Mouse (Mus musculus): Measurements from ENCODE around the gene Hs3st4. TPM values are rescaled to one million over a fixed set of nuclear protein-coding genes. Genes with fewer than 3 reads are reported as not detected.

Hs3st4 gene
- polyA plus RNA-seq, 1 experiment from 2014 or later, result 0.46 TPM

- Histone ChIP-seq H3K9me3 (no peaks in the 10 kb centered on the region), H3K36me3 (no peaks in the 10 kb centered on the region), H3K27me3 (no peaks in the 10 kb centered on the region), H3K4me1 (replicated peaks) (peaks cover 12% of the 10 kb centered on the region), H3K27ac (no peak overlapping the region), H3K9ac (replicated peaks) (no peak overlapping the region), H3K4me2 (no peak overlapping the region), H3K4me3 (replicated peaks) (no peak overlapping the region)
- 32% methylated on average over 5 of the region's 5 CpGs for WGBS
- ATAC-seq (ENCODE audit: insufficient number of reproducible peaks, insufficient read depth, low FRiP score, low TSS enrichment, low read depth), result peak; percentile 87; the same call in 1 of the 2 replicates
These were observed 153.5 kb downstream of the Hs3st4 start for GRCm38 (mm10) chr7:124136133-124136532.

DNA sequence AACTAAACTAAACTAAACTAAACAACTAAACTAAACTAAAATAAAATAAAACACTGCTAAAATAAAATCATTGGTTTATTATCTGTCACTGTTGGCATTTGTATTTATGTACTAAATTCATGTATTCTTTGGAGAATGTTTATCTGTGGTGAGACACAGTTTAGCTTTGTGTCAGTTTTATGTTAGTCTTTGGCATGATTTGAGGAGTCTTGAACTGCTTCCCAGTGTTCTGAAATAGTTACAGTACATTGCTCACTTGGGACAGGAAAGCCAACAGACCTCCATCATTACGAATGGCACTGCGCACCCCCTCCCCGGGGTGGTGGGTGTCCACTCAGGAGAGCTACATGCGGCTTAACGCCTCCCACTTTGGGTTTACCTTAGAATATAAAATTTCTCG, 158.6 kb downstream of the Hs3st4 start:
- H3K4me2 ChIP-seq, result no peak overlapping the region
- no peak overlapping the region for H3K9ac ChIP-seq (replicated peaks)
- H3K4me1 ChIP-seq (replicated peaks), result peaks cover 5% of the 10 kb centered on the region; the same call in 1 of the 2 replicates
- WGBS, result 89% methylated on average over 6 of the region's 6 CpGs
- H3K27ac ChIP-seq, result no peak overlapping the region
- no peaks in the 10 kb centered on the region for H3K9me3 ChIP-seq
- no peak for ATAC-seq (ENCODE audit: insufficient number of reproducible peaks, insufficient read depth, low FRiP score, low TSS enrichment, low read depth)
- no peaks in the 10 kb centered on the region for H3K36me3 ChIP-seq
- no peak overlapping the region for H3K4me3 ChIP-seq (replicated peaks)
- H3K27me3 ChIP-seq, result no peaks in the 10 kb centered on the region

DNA sequence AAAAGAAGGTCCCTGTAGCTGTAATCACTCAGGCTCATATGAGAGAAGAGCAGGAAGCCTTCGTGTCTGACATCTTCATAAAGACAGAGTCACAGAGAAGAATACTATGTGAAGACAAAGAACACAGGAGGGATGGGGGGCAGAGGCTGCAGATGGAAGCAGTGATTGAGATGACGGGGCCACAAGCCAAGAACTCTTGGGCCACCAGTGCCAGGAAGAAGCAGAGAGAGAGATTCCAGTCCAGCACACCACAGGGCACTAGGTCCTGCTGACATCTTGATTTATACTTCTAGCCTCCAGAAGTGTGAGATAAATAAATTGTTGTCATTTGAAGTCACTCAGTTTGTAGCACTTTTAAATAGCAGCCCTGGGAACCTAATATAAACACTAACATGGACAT, 168.2 kb downstream of the Hs3st4 start:
- Histone ChIP-seq H3K4me1 (replicated peaks) (no peaks in the 10 kb centered on the region), H3K36me3 (no peaks in the 10 kb centered on the region), H3K4me3 (replicated peaks) (no peak overlapping the region), H3K9ac (replicated peaks) (no peak overlapping the region), H3K27me3 (no peaks in the 10 kb centered on the region), H3K4me2 (no peak overlapping the region), H3K27ac (no peak overlapping the region), H3K9me3 (no peaks in the 10 kb centered on the region)
- 64% methylated on average over 2 of the region's 2 CpGs for WGBS
- ATAC-seq (ENCODE audit: insufficient number of reproducible peaks, insufficient read depth, low FRiP score, low TSS enrichment, low read depth), result no peak

GRCm38 (mm10) chr7:124163301-124163700, 180.6 kb downstream of the Hs3st4 start:
- no peak overlapping the region for H3K27ac ChIP-seq
- H3K4me3 ChIP-seq (replicated peaks), result no peak overlapping the region
- H3K9ac ChIP-seq (replicated peaks), result no peak overlapping the region
- H3K9me3 ChIP-seq, result no peaks in the 10 kb centered on the region
- no peaks in the 10 kb centered on the region for H3K36me3 ChIP-seq
- no peak for ATAC-seq (ENCODE audit: insufficient number of reproducible peaks, insufficient read depth, low FRiP score, low TSS enrichment, low read depth)
- 97% methylated on average over 1 of the region's 1 CpGs for WGBS
- H3K4me2 ChIP-seq, result no peak overlapping the region
- no peaks in the 10 kb centered on the region for H3K4me1 ChIP-seq (replicated peaks)
- no peaks in the 10 kb centered on the region for H3K27me3 ChIP-seq

- H3K36me3 ChIP-seq, result no peaks in the 10 kb centered on the region
These were observed 183.6 kb downstream of the Hs3st4 start for GRCm38 (mm10) chr7:124166229-124166628.

DNA sequence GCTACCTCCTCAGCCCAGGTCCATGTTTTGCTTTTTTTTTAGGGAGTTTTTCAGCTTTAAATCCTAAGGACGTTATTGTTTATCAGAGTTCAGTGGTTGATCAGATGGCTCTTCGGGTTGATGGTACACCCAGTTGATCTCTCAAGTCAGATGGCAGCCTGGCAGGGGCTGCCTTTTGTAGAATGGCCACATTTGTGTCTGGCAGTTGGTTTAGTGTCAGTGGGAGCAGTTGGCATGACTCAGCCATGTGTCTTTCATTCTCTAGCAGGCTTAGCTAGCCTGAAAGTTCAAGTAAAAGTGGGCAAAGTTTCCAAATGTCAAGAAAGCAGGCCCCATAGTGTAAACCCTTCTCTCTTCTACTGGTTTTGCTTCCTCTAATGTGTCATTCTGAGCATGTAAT, 186.1 kb downstream of the Hs3st4 start:
- Histone ChIP-seq H3K4me1 (replicated peaks) (no peaks in the 10 kb centered on the region), H3K4me2 (no peak overlapping the region), H3K4me3 (replicated peaks) (no peak overlapping the region), H3K9ac (replicated peaks) (no peak overlapping the region), H3K27me3 (no peaks in the 10 kb centered on the region), H3K27ac (no peak overlapping the region), H3K9me3 (no peaks in the 10 kb centered on the region), H3K36me3 (no peaks in the 10 kb centered on the region)
- ATAC-seq (ENCODE audit: insufficient number of reproducible peaks, insufficient read depth, low FRiP score, low TSS enrichment, low read depth), result no peak
- WGBS, result 90% methylated on average over 2 of the region's 2 CpGs

More at GRCm38 (mm10) chr7:124166229-124166628, 183.6 kb downstream of the Hs3st4 start:
- Histone ChIP-seq H3K4me2 (no peak overlapping the region), H3K9ac (replicated peaks) (no peak overlapping the region), H3K4me1 (replicated peaks) (no peaks in the 10 kb centered on the region), H3K4me3 (replicated peaks) (no peak overlapping the region), H3K27ac (no peak overlapping the region), H3K9me3 (no peaks in the 10 kb centered on the region), H3K27me3 (no peaks in the 10 kb centered on the region)
- WGBS, result 57% methylated on average over 1 of the region's 1 CpGs
- ATAC-seq (ENCODE audit: insufficient number of reproducible peaks, insufficient read depth, low FRiP score, low TSS enrichment, low read depth), result no peak

DNA sequence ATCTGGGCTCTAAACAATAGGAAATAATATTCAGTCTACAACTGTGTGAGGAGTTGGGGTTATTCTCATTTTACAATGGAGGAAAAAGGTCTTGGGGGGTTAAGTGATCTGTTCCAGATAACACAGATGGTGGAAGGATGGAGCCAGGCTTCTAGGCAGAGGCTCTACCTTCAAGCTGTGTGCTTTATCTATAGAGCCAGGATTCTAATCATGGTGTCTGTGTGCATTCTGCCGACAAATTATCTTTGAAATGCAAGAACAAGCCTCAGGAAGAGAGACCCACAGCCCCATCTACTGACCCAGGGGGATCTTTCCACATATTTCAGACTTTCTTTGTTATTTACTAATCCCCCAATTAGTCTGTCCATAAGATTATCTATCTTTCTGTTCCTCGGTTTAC, 187.3 kb downstream of the Hs3st4 start:
- Histone ChIP-seq H3K4me1 (replicated peaks) (no peaks in the 10 kb centered on the region), H3K27ac (no peak overlapping the region), H3K9ac (replicated peaks) (no peak overlapping the region), H3K27me3 (no peaks in the 10 kb centered on the region), H3K4me2 (no peak overlapping the region), H3K9me3 (no peaks in the 10 kb centered on the region), H3K4me3 (replicated peaks) (no peak overlapping the region), H3K36me3 (no peaks in the 10 kb centered on the region)
- 91% methylated on average over 2 of the region's 2 CpGs for WGBS
- no peak for ATAC-seq (ENCODE audit: insufficient number of reproducible peaks, insufficient read depth, low FRiP score, low TSS enrichment, low read depth)

GRCm38 (mm10) chr7:124171992-124172391, 189.3 kb downstream of the Hs3st4 start:
- Histone ChIP-seq H3K27ac (no peak overlapping the region), H3K4me2 (no peak overlapping the region), H3K9me3 (no peaks in the 10 kb centered on the region), H3K4me3 (replicated peaks) (no peak overlapping the region), H3K36me3 (no peaks in the 10 kb centered on the region), H3K4me1 (replicated peaks) (no peaks in the 10 kb centered on the region), H3K9ac (replicated peaks) (no peak overlapping the region), H3K27me3 (no peaks in the 10 kb centered on the region)
- ATAC-seq (ENCODE audit: insufficient number of reproducible peaks, insufficient read depth, low FRiP score, low TSS enrichment, low read depth), result no peak

GRCm38 (mm10) chr7:124180926-124181325, 198.3 kb downstream of the Hs3st4 start:
- WGBS, result 88% methylated on average over 3 of the region's 3 CpGs
- Histone ChIP-seq H3K27me3 (no peaks in the 10 kb centered on the region), H3K9ac (replicated peaks) (no peak overlapping the region), H3K9me3 (no peaks in the 10 kb centered on the region), H3K4me2 (no peak overlapping the region), H3K4me1 (replicated peaks) (no peaks in the 10 kb centered on the region), H3K4me3 (replicated peaks) (no peak overlapping the region), H3K36me3 (no peaks in the 10 kb centered on the region), H3K27ac (no peak overlapping the region)
- no peak for ATAC-seq (ENCODE audit: insufficient number of reproducible peaks, insufficient read depth, low FRiP score, low TSS enrichment, low read depth)

DNA sequence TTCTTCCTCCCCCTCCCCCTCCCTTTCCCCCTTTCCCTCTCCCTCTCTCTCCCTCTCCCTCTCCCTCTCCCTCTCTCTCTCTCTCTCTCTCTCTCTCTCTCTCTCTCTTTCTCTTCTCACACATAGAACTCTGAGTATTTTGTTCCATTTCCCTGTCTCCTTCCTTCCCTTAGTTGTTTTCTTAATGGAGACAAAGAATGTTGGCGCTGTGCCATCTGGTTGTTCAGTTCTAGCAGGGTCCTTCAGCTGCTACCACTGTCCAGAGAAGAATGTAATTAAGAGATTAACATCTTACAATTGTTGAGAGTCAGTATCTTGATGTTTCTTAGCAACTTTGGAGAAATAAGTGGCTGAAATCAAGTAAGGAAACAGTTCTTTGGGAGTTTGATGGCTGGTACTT, 202.0 kb downstream of the Hs3st4 start:
- no peak overlapping the region for H3K4me3 ChIP-seq (replicated peaks)
- ATAC-seq (ENCODE audit: insufficient number of reproducible peaks, insufficient read depth, low FRiP score, low TSS enrichment, low read depth), result no peak
- H3K9me3 ChIP-seq, result no peaks in the 10 kb centered on the region
- H3K27me3 ChIP-seq, result no peaks in the 10 kb centered on the region
- no peak overlapping the region for H3K27ac ChIP-seq
- 79% methylated on average over 1 of the region's 1 CpGs for WGBS
- no peak overlapping the region for H3K9ac ChIP-seq (replicated peaks)
- H3K4me1 ChIP-seq (replicated peaks), result no peaks in the 10 kb centered on the region
- no peak overlapping the region for H3K4me2 ChIP-seq
- no peaks in the 10 kb centered on the region for H3K36me3 ChIP-seq

DNA sequence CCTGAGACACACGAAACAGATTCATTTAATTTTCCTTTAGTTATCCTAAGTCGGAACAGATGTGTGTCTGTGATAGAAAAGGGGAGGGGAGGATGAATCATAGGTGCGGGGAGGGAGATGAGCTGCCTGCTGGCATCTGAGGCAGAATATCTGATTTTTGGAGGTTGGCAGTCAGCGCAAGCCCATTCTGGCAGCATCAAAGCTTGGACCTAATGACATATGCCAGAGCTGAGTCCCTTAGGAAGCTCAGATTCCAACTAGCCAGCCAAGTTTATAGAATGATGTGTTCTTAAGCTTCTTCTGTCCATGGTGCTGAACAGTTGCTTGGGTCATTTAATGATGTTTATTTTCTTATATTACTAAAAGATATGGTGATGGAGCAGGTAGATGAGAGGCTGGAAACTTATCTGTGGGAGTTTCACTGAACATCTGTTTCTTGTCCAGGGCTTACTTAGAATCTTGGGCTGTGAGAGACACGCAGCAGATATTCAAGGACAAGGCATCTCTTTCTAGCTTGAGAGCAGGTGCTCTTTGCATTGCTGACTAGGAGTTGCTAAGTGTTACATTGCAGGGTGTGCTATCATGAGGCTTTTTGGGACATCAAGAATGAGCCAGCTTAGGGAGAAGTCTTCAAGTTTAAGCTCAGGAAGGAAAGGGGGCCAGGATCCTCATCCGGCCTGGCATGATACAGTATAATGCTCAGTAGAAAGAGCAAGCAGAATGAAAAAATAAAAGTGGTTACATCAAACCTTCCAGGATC, 216.3 kb downstream of the Hs3st4 start:
- Histone ChIP-seq H3K9ac (replicated peaks) (no peak overlapping the region), H3K4me3 (replicated peaks) (no peak overlapping the region), H3K27me3 (no peaks in the 10 kb centered on the region), H3K36me3 (no peaks in the 10 kb centered on the region), H3K4me2 (no peak overlapping the region), H3K9me3 (no peaks in the 10 kb centered on the region), H3K4me1 (replicated peaks) (no peaks in the 10 kb centered on the region), H3K27ac (no peak overlapping the region)
- 68% methylated on average over 6 of the region's 6 CpGs for whole genome bisulfite sequencing
- ATAC-seq (ENCODE audit: insufficient number of reproducible peaks, insufficient read depth, low FRiP score, low TSS enrichment, low read depth), result no peak

DNA sequence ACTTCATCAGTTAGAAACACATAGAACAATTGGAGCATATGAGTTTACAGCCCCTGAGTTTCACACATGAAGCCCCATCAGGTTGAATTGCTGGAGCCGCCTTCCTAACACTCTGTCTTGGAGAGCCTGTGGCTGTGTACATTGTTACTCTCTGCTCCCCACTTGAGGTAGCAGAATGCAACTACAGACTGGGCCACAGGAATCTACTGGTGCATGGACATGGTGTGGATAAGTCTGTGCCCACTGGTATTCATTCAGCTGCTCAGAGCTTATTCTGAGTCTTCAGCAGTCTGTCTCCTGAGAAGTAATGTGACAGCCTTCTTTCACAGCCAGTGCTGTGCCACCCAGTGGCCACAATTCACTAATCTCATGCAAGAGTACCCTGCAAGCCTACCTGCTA, 234.3 kb downstream of the Hs3st4 start:
- Histone ChIP-seq H3K27ac (no peak overlapping the region), H3K36me3 (no peaks in the 10 kb centered on the region), H3K27me3 (no peaks in the 10 kb centered on the region), H3K4me1 (replicated peaks) (0 out of 2 replicates have a peak, but pooled peaks cover 3% of the 10 kb centered on the region), H3K9me3 (no peaks in the 10 kb centered on the region), H3K4me2 (no peak overlapping the region), H3K9ac (replicated peaks) (no peak overlapping the region), H3K4me3 (replicated peaks) (no peak overlapping the region)
- 83% methylated on average over 1 of the region's 1 CpGs for WGBS
- ATAC-seq (ENCODE audit: insufficient number of reproducible peaks, insufficient read depth, low FRiP score, low TSS enrichment, low read depth), result no peak

Data from limb, embryonic 12.5 days (tissue).